Mouse (Mus musculus) retina, postnatal 1 day (tissue): Measurements from ENCODE around the gene Vstm4.

Source experiments
- DNase-seq: peaks from one replicate; pipeline ENCODE4 v3.0.0-alpha.2; 2012

Vstm4 gene

GRCm38 (mm10) chr14:32859831-32860569 lies 3.4 kb downstream of the Vstm4 start:
- DNase-seq = peak; percentile 62

GRCm38 (mm10) chr14:32861149-32861581 lies 4.6 kb downstream of the Vstm4 start:
- DNase-seq = peak; percentile 34

GRCm38 (mm10) chr14:32861656-32862055 lies 5.1 kb downstream of the Vstm4 start:
- no peak for DNase-seq

GRCm38 (mm10) chr14:32865331-32865730 lies 8.8 kb downstream of the Vstm4 start:
- DNase-seq = no peak

GRCm38 (mm10) chr14:32871963-32872362 lies 15.4 kb downstream of the Vstm4 start:
- no peak for DNase-seq

- DNase-seq = no peak
Observed at GRCm38 (mm10) chr14:32877549-32877948, 21.0 kb downstream of the Vstm4 start.

- no peak for DNase-seq
Observed at GRCm38 (mm10) chr14:32880332-32880731, 23.8 kb downstream of the Vstm4 start.

GRCm38 (mm10) chr14:32881693-32882092 lies 25.1 kb downstream of the Vstm4 start:
- no peak for DNase-seq

- peak; percentile 89 for DNase-seq
Observed at GRCm38 (mm10) chr14:32888876-32889674, 32.5 kb downstream of the Vstm4 start.

GRCm38 (mm10) chr14:32894341-32894853 lies 37.8 kb downstream of the Vstm4 start:
- no peak for DNase-seq

- no peak for DNase-seq
Observed at GRCm38 (mm10) chr14:32894878-32895277, 38.3 kb downstream of the Vstm4 start.

- DNase-seq = no peak
Observed at GRCm38 (mm10) chr14:32896896-32897295, 40.3 kb downstream of the Vstm4 start.

GRCm38 (mm10) chr14:32903203-32903602 lies 46.6 kb downstream of the Vstm4 start:
- no peak for DNase-seq

- no peak for DNase-seq
Observed at GRCm38 (mm10) chr14:32906545-32906944, 50.0 kb downstream of the Vstm4 start.

GRCm38 (mm10) chr14:32909112-32909511 lies 52.6 kb downstream of the Vstm4 start:
- no peak for DNase-seq

GRCm38 (mm10) chr14:32911187-32911586 lies 54.6 kb downstream of the Vstm4 start:
- DNase-seq = no peak

- no peak for DNase-seq
Observed at GRCm38 (mm10) chr14:32915360-32915759, 58.8 kb downstream of the Vstm4 start.

GRCm38 (mm10) chr14:32917919-32918318 lies 61.4 kb downstream of the Vstm4 start:
- no peak for DNase-seq

- DNase-seq = no peak
Observed at GRCm38 (mm10) chr14:32923871-32924270, 67.3 kb downstream of the Vstm4 start.

GRCm38 (mm10) chr14:32931709-32932108 lies 75.2 kb downstream of the Vstm4 start:
- DNase-seq = no peak

GRCm38 (mm10) chr14:32932220-32932619 lies 75.7 kb downstream of the Vstm4 start:
- DNase-seq = no peak

GRCm38 (mm10) chr14:32934064-32934463 lies 77.5 kb downstream of the Vstm4 start:
- peak; percentile 16 for DNase-seq

- DNase-seq = no peak
Observed at GRCm38 (mm10) chr14:32939217-32939616, 82.7 kb downstream of the Vstm4 start.

GRCm38 (mm10) chr14:32947512-32947911 lies 91.0 kb downstream of the Vstm4 start:
- no peak for DNase-seq
